Mouse (Mus musculus): ENCODE measurements around the gene Mtrf1l. TPM values are rescaled to one million over a fixed set of nuclear protein-coding genes. Genes with fewer than 3 reads are reported as not detected.

Gene Mtrf1l
- polyA plus RNA-seq, 1 experiment = 2.4 TPM

DNA sequence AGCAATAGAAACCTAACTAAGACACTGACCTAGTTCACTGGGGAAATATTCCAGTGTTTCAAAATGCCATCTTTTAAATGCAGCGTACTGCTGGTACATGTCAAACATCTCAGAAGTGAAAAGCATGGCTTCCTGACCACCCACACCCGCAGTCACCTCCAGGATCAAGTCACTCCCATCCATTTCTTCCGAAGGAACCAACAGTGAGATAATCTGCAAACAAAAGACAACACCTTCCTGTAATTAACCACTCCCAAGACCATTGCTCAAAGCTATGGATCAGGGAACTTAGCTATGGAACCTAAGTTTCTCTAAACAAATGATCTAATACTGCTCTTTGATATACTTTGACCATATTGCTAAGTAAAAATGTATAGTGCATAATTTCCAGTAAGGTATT is 4.9 kb downstream of the Mtrf1l start:
- H3K4me3 ChIP-seq (ENCODE audit: insufficient read depth, low read depth, low read length) = no peak overlapping the region
- WGBS = 91% methylated on average over 3 of the region's 3 CpGs
- no peak overlapping the region for H3K27ac ChIP-seq (ENCODE audit: insufficient read depth, low read depth, low read length)
- H3K27me3 ChIP-seq (replicated peaks; ENCODE audit: control insufficient read depth, insufficient read depth, low read length) = no peaks in the 10 kb centered on the region
- peaks cover 9% of the 10 kb centered on the region; the same call in 1 of the 2 replicates for H3K4me1 ChIP-seq (ENCODE audit: control insufficient read depth, insufficient read depth, low read length)
- TF ChIP-seq POLR2A (IDR thresholded peaks at IDR 0.05; ENCODE audit: low read depth, low read length) = no peak
- no peak for TF ChIP-seq CTCF (conservative IDR thresholded peaks at IDR 0.05; ENCODE audit: insufficient read depth, insufficient read length, low read depth, low read length)
- no peak for DNase-seq
- peaks cover 17% of the 10 kb centered on the region for H3K36me3 ChIP-seq (ENCODE audit: control insufficient read depth, insufficient read depth, low read length)

DNA sequence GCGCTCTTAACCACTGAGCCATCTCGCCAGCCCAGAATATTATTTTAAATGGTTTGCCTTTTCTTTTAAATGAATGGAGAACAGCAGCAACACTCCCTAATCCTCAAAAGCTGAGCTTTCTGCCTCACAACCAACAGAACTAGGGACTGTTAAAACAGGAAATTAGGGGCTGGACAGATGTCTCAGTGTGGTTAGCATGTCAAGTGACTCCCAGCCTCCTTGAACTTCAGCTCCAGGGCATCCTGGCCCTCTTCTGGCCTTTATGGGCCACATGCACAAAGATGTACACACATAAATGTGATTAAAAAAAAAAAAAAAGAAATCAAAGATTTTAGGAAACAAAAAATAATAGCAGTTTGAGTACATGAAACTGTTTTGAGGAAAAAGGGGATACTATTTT is 7.7 kb downstream of the Mtrf1l start:
- Histone ChIP-seq H3K4me3 (ENCODE audit: insufficient read depth, low read depth, low read length) (no peak overlapping the region), H3K36me3 (ENCODE audit: control insufficient read depth, insufficient read depth, low read length) (peaks cover 23% of the 10 kb centered on the region), H3K4me1 (ENCODE audit: control insufficient read depth, insufficient read depth, low read length) (no peaks in the 10 kb centered on the region), H3K27ac (ENCODE audit: insufficient read depth, low read depth, low read length) (no peak overlapping the region), H3K27me3 (replicated peaks; ENCODE audit: control insufficient read depth, insufficient read depth, low read length) (no peaks in the 10 kb centered on the region)
- WGBS = 100% methylated on average over 2 of the region's 2 CpGs
- DNase-seq = no peak
- TF ChIP-seq POLR2A (IDR thresholded peaks at IDR 0.05; ENCODE audit: low read depth, low read length) = no peak
- TF ChIP-seq CTCF (conservative IDR thresholded peaks at IDR 0.05; ENCODE audit: insufficient read depth, insufficient read length, low read depth, low read length) = no peak

DNA sequence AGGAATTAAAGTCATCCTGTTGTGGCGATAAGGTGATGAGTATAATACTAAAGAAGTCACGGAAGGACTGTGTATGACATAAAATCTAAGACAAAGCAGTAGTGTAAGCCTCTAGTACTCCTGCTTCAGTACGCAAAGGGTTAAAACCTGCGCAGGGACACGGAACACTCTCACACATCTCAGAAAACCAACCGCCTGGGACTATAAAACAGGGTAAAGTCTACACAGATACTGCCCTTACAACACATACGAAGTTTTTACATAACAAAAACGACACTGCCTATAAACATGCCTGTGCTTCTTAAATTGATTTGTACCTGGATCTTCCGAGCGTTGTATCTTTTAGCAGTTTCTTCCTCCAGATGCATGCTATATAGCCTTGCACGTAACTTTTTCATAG is 10.0 kb downstream of the Mtrf1l start:
- Histone ChIP-seq H3K27ac (ENCODE audit: insufficient read depth, low read depth, low read length) (no peak overlapping the region), H3K4me1 (ENCODE audit: control insufficient read depth, insufficient read depth, low read length) (no peaks in the 10 kb centered on the region), H3K27me3 (replicated peaks; ENCODE audit: control insufficient read depth, insufficient read depth, low read length) (no peaks in the 10 kb centered on the region), H3K36me3 (ENCODE audit: control insufficient read depth, insufficient read depth, low read length) (peaks cover 23% of the 10 kb centered on the region), H3K4me3 (ENCODE audit: insufficient read depth, low read depth, low read length) (no peak overlapping the region)
- 89% methylated on average over 11 of the region's 11 CpGs for WGBS
- no peak for TF ChIP-seq POLR2A (IDR thresholded peaks at IDR 0.05; ENCODE audit: low read depth, low read length)
- no peak for TF ChIP-seq CTCF (conservative IDR thresholded peaks at IDR 0.05; ENCODE audit: insufficient read depth, insufficient read length, low read depth, low read length)
- DNase-seq = no peak

DNA sequence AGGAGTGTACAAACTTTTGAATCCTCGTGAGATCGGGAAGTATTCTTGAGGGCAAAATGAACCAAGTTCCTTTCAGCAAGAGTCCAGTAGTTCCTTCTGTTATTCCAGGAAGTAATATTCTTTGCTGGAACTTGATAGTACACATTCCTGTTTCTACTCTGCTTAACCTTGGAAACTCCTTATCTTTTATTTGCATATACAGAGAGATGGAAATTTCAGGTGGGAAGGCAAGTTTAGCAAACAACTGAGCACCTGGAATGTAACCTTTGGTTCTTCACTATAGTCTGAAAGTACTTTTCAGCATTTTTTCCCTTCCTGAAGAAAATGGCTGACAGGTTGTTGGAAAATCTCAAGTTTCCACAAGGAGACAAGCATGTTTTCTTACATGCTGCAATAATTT is 16.0 kb downstream of the Mtrf1l start:
- no peaks in the 10 kb centered on the region; the same call in 1 of the 2 replicates for H3K36me3 ChIP-seq (ENCODE audit: control insufficient read depth, insufficient read depth, low read length)
- no peaks in the 10 kb centered on the region for H3K27me3 ChIP-seq (replicated peaks; ENCODE audit: control insufficient read depth, insufficient read depth, low read length)
- no peak overlapping the region for H3K4me3 ChIP-seq (ENCODE audit: insufficient read depth, low read depth, low read length)
- TF ChIP-seq POLR2A (IDR thresholded peaks at IDR 0.05; ENCODE audit: low read depth, low read length) (no peak), CTCF (conservative IDR thresholded peaks at IDR 0.05; ENCODE audit: insufficient read depth, insufficient read length, low read depth, low read length) (no peak)
- 31% methylated on average over 2 of the region's 2 CpGs for WGBS
- H3K27ac ChIP-seq (ENCODE audit: insufficient read depth, low read depth, low read length) = peak overlapping the region; percentile 58; the same call in 1 of the 2 replicates
- no peaks in the 10 kb centered on the region for H3K4me1 ChIP-seq (ENCODE audit: control insufficient read depth, insufficient read depth, low read length)
- no peak for DNase-seq

DNA sequence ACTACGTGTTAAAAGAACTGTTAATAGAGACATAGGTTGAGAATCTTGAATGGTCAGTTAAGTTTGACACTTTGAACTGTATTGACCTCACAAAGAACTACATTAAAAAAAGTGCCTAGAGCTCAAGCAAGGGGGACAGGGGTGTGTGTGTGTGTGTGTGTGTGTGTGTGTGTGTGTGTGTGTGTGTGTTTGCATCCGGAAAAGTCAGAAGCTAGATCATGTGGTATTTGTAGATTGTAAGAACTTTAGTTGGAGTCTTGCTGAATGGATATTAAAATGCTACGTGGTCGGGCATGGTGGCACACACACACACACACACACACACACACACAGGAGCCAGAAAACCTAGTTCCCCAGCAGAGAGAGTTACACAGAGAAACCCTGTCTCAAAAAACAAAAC is 16.7 kb downstream of the Mtrf1l start:
- TF ChIP-seq POLR2A (IDR thresholded peaks at IDR 0.05; ENCODE audit: low read depth, low read length) = no peak
- TF ChIP-seq CTCF (conservative IDR thresholded peaks at IDR 0.05; ENCODE audit: insufficient read depth, insufficient read length, low read depth, low read length) = no peak
- H3K27me3 ChIP-seq (replicated peaks; ENCODE audit: control insufficient read depth, insufficient read depth, low read length) = no peaks in the 10 kb centered on the region
- H3K27ac ChIP-seq (ENCODE audit: insufficient read depth, low read depth, low read length) = no peak overlapping the region

DNA sequence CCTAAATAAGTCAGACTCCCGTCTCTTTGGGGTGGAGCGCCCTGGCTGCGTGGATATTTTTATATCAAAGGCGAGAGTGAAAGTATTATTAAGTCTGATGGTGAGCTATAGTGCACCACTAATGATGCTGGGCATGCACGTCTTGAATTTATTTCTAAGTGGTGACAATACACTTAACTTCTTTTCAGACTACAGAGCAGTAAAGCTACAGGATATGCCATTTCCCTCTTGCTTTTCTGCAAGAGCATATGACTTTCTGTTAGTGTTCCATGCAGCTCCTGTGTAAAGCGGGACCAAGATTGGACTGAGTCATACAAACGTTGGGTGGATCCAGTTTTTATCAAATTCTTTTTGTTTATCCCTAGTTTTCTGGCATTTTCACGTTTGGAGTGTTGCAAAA is 17.3 kb downstream of the Mtrf1l start:
- DNase-seq = no peak
- Histone ChIP-seq H3K36me3 (ENCODE audit: control insufficient read depth, insufficient read depth, low read length) (no peaks in the 10 kb centered on the region), H3K27me3 (replicated peaks; ENCODE audit: control insufficient read depth, insufficient read depth, low read length) (no peaks in the 10 kb centered on the region), H3K4me3 (ENCODE audit: insufficient read depth, low read depth, low read length) (peak overlapping the region; percentile 25), H3K4me1 (ENCODE audit: control insufficient read depth, insufficient read depth, low read length) (no peaks in the 10 kb centered on the region), H3K27ac (ENCODE audit: insufficient read depth, low read depth, low read length) (peak overlapping the region; percentile 66)
- TF ChIP-seq CTCF (conservative IDR thresholded peaks at IDR 0.05; ENCODE audit: insufficient read depth, insufficient read length, low read depth, low read length) (no peak), POLR2A (IDR thresholded peaks at IDR 0.05; ENCODE audit: low read depth, low read length) (no peak)
- 12% methylated on average over 8 of the region's 8 CpGs for WGBS

More for the DNA sequence above, 16.7 kb downstream of the Mtrf1l start:
- Histone ChIP-seq H3K4me3 (ENCODE audit: insufficient read depth, low read depth, low read length) (no peak overlapping the region), H3K4me1 (ENCODE audit: control insufficient read depth, insufficient read depth, low read length) (no peaks in the 10 kb centered on the region), H3K36me3 (ENCODE audit: control insufficient read depth, insufficient read depth, low read length) (no peaks in the 10 kb centered on the region; the same call in 1 of the 2 replicates)
- 39% methylated on average over 4 of the region's 4 CpGs for WGBS
- no peak for DNase-seq

DNA sequence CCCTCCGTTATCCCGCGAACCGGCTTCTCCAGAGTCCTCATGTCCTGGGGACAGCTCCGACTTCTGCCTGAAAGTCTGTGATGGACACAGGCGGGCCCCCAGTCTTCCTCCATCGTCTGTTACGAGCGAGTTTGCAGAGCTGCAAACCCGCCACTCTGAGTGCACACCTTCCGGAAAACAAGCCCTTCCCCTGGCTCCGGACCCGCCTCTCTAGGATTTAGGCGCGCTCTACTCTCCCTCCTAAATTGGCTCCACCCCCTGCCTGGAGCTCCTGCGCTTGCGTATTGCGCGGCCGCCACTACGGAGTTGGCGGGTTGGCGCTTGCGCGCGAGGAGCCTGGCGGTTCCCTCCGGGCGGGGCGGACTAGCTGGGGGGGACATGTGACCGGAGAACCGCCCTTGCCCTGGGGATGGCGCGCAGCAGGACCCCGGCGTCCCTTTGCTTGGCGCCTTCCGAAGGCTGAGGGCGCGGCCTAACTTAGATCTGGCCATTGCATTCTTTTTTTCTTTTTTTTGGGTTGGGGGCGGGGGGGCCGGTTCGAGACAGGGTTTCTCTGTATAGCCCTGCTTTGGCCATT is 17.9 kb downstream of the Mtrf1l start:
- Histone ChIP-seq H3K27me3 (replicated peaks; ENCODE audit: control insufficient read depth, insufficient read depth, low read length) (no peaks in the 10 kb centered on the region), H3K27ac (ENCODE audit: insufficient read depth, low read depth, low read length) (peak overlapping the region; percentile 74), H3K4me3 (ENCODE audit: insufficient read depth, low read depth, low read length) (peak overlapping the region; percentile 63), H3K36me3 (ENCODE audit: control insufficient read depth, insufficient read depth, low read length) (no peaks in the 10 kb centered on the region), H3K4me1 (ENCODE audit: control insufficient read depth, insufficient read depth, low read length) (no peaks in the 10 kb centered on the region)
- DNase-seq = peak; percentile 97
- TF ChIP-seq POLR2A (IDR thresholded peaks at IDR 0.05; ENCODE audit: low read depth, low read length) (no peak), CTCF (conservative IDR thresholded peaks at IDR 0.05; ENCODE audit: insufficient read depth, insufficient read length, low read depth, low read length) (no peak)
- WGBS = under 1% methylated on average over 43 of the region's 43 CpGs
